Mouse (Mus musculus): ENCODE results near the gene Olfr645.

DNA sequence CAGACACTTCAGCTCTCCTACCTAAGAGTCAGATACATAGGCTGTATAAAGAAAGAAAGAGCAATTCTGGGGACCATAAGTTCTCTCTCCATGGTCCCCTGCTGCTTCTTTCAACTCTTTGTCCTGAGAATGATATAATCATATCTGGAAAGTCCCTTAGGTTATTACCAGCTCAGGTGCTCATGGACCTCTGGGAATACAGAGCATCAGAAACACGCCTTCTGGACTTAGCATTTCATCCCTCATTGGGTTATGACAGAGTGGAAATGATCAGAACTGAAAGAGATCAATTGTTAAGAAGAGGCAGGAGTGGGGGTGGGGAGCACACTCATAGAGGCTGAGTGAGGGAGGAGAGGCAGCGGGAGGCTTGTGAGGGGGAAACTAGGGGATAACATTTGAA is 13.5 kb downstream of the Olfr645 start, which contains the start of gene Olfr644:
- TF ChIP-seq CTCF (IDR thresholded peaks at IDR 0.05; ENCODE audit: low read depth, low read length) (no peak), POLR2A (IDR thresholded peaks at IDR 0.05; ENCODE audit: borderline replicate concordance, low read depth, low read length) (no peak)
